Mouse (Mus musculus) intestine, embryonic 14.5 days (tissue): ENCODE data around the gene Smn1. TPM values are rescaled to one million over a fixed set of nuclear protein-coding genes. Genes with fewer than 3 reads are reported as not detected.

Experiments used
- ATAC-seq: fragments of 200-750 bp; cut with Nextera tagmentation; replicated peaks from 2 replicates; pipeline ENCODE4 v1.8.0; 2017; ENCODE audit warnings: low read depth, moderate number of reproducible peaks, moderate TSS enrichment, moderate library complexity; ENCODE audit not compliant: low FRiP score, low TSS enrichment
- DNase-seq: peaks from one replicate; pipeline ENCODE4 v3.0.0-alpha.2; 2018; ENCODE audit warnings: low spot score
- H3K27ac ChIP-seq: fragments of 300-500 bp; sonication (generic); 2 replicates; pipeline ENCODE4 v1.5.1; 2014; ENCODE audit warnings: low read depth, mild to moderate bottlenecking, control low read depth
- H3K27me3 ChIP-seq: fragments of 300-500 bp; sonication (generic); replicated peaks from 2 replicates; pipeline ENCODE4 v1.6.1; 2014; ENCODE audit warnings: low read length, control low read depth; ENCODE audit not compliant: control insufficient read depth, insufficient read depth
- H3K36me3 ChIP-seq: fragments of 300-500 bp; sonication (generic); 2 replicates; pipeline ENCODE4 v1.6.1; 2014; ENCODE audit warnings: low read length, control low read depth; ENCODE audit not compliant: control insufficient read depth, insufficient read depth
- H3K4me1 ChIP-seq: fragments of 300-500 bp; sonication (generic); replicated peaks from 2 replicates; pipeline ENCODE4 v1.6.1; 2014; ENCODE audit warnings: low read length, control low read depth, mixed read lengths; ENCODE audit not compliant: control insufficient read depth, insufficient read depth
- H3K4me2 ChIP-seq: fragments of 300-500 bp; sonication (generic); 2 replicates; pipeline ENCODE4 v1.6.1; 2014; ENCODE audit warnings: low read length
- H3K4me3 ChIP-seq: fragments of 300-500 bp; sonication (generic); 2 replicates; pipeline ENCODE4 v1.5.1; 2014; ENCODE audit warnings: low read depth, low read length, control low read depth, mixed read lengths
- H3K9ac ChIP-seq: fragments of 300-500 bp; sonication (generic); 2 replicates; pipeline ENCODE4 v1.6.1; 2014; ENCODE audit warnings: mild to moderate bottlenecking, low read length
- H3K9me3 ChIP-seq: fragments of 300-500 bp; sonication (generic); 2 replicates; pipeline ENCODE4 v1.6.1; 2016; ENCODE audit warnings: low read length, control low read depth; ENCODE audit not compliant: control insufficient read depth
- WGBS: fragments of 180-500 bp; shearing (Covaris S2); extraction: QIAGEN DNeasy Blood & Tissue Kit; methylation state at CpG from one replicate; pipeline ENCODE4 v1.1.7; 2014; 5-methylcytosine and 5-hydroxymethylcytosine counted together
- polyA plus RNA-seq: library from polyadenylated mRNA; unstranded; fragments of >200 nt; fragmentation: Nextera tagmentation; extraction: Ambion mirVana; gene quantifications from 2 replicates; pipeline ENCODE4 v1.2.1, GENCODE M21; 2014

Gene Smn1
- polyA plus RNA-seq: 68.3 and 69.3 TPM in 2 replicates

DNA sequence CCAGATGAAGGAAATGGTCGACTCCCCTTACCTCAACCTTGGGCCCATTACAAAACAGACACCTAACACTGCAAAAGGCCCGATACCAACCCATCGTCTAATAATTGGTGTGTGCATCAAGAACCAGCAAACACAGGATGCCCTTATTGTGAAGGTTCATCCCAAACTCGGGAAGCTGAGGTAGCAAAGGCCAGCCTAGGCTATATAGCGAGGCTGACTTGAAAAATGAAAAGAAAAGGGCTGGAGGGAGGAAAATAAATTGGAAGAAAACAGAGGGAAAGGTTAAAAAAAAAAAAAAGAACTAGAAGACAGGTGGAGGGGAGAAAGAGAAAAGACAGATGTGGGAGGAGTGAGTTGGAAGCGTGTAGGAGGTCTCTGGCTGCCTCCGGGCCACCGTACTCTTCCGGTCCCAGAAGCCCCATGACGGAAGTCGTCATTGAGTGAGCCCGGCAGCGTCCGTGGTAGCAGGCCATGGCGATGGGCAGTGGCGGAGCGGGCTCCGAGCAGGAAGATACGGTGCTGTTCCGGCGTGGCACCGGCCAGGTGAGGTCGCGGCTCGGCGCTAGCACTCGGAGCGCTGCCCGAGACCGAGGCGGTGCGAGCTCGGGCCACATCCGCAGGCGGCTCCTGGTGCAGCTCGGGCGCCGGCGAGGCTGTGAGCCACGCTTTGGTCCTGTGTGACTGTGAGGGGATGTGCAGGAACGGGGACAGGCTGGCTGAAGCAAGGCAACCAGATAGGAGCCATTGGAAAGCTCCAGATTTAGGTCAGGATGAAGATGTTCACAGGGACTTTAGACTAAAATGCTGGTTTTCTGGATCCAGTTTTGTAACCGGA, at the start of gene Smn1:
TSS of gene Smn1 (plus strand) at position 430 of the 835 bp plus-strand sequence.
- Histone ChIP-seq H3K36me3 (peaks cover 30% of the 10 kb centered on the region), H3K9ac (peak within 1 kb of the TSS; percentile 89), H3K4me1 (peaks cover 10% of the 10 kb centered on the region), H3K27me3 (no peaks in the 10 kb centered on the region), H3K9me3 (no peaks in the 10 kb centered on the region), H3K4me2 (peak within 1 kb of the TSS; percentile 90), H3K4me3 (peak within 1 kb of the TSS; percentile 100), H3K27ac (no peak within 1 kb of the TSS; the same call in 1 of the 2 replicates)
- 5% methylated on average over 42 of the region's 42 CpGs for WGBS
- ATAC-seq (peak; percentile 97), DNase-seq (peak; percentile 88)

DNA sequence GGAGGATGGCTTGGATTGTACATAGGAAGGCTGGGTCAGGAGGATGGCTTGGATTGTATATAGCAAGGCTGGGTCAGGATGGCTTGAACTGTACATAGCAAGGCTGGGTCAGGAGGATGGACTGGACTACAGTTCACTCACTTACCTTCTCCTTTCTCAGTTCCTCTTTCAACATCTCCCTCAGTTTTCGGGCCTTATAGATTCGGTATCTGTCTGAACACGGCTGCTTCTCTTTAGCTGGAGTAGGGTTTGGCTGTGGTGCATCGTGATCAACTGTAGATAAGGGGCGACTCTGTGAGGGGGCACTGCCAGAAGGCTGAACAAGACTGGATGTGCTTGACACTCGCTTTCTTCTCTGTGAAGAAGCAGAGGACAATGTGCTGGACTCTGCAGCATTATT, 25.8 kb upstream of the Smn1 start:
- 89% methylated on average over 6 of the region's 6 CpGs for WGBS

DNA sequence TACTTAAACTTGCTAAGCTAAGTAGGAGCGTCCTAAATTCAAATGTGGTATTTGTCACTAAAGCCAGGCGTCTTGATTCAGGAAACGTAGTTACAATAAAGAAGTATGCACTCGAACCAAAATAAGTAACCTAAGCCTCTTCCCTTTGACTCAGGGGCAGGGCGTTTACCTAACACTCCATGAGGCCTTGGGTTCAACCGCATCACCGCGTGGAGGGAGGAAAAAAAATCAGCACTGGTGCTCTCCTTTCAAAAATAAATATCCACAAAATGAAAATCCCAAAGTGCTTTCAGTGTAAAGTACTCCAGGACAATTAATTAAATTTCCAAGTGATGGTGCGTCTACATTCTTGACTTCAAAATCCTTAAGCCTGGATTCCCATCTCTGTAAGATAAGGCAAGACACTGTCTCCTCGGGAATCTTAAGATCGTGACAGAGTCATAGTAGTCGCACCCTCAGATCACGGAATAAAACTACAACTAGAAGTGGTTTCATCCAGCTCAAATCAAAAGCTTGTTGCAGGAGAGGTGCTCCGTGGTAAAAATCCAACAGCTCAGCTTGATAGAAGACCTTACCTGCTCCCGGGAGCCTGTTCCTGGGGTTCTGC, 21.5 kb upstream of the Smn1 start:
- WGBS: 4% methylated on average over 15 of the region's 15 CpGs
- peak overlapping the region; percentile 91 for H3K4me2 ChIP-seq
- no peaks in the 10 kb centered on the region for H3K9me3 ChIP-seq
- ATAC-seq (no peak), DNase-seq (no peak)
- peaks cover 12% of the 10 kb centered on the region for H3K4me1 ChIP-seq
- peak overlapping the region; percentile 95 for H3K4me3 ChIP-seq
- H3K36me3 ChIP-seq: peaks cover 9% of the 10 kb centered on the region
- no peaks in the 10 kb centered on the region for H3K27me3 ChIP-seq
- H3K27ac ChIP-seq: peak overlapping the region; percentile 66
- H3K9ac ChIP-seq: peak overlapping the region; percentile 82

More for the DNA sequence above, 25.8 kb upstream of the Smn1 start:
- no peak overlapping the region for H3K4me2 ChIP-seq
- H3K27ac ChIP-seq: no peak overlapping the region
- DNase-seq: no peak
- no peaks in the 10 kb centered on the region for H3K27me3 ChIP-seq
- peaks cover 49% of the 10 kb centered on the region for H3K36me3 ChIP-seq
- H3K4me3 ChIP-seq: no peak overlapping the region
- no peak overlapping the region for H3K9ac ChIP-seq
- H3K4me1 ChIP-seq: peaks cover 10% of the 10 kb centered on the region
- H3K9me3 ChIP-seq: no peaks in the 10 kb centered on the region
- ATAC-seq: no peak

DNA sequence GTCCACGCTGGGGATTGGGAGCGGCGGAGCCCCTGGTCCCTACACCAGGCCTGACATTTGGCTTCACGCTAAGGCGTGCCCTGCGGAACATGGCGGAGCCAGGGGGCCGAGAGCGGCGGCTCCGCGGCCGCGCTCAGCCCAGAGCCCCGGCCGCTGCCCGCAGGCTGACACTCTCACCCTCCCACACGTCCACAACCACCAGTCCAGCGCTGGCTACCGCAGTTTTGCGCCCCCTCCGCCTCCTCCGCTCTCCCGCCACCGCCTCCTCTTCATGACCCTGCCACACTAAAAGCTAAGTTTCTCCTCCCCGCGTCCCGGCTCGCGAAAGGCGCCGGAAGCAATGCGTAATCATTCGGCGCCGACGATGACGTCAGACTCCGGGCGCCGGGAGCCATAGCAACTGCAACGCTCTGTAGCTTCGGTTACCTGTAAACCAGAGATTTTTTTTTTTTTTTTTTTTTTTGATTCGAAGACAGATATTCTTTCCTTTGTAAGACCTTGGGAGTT, 20.9 kb upstream of the Smn1 start, which contains the start of gene Bdp1:
TSS of gene Bdp1 (minus strand) at position 323 of the 507 bp plus-strand sequence.
- Histone ChIP-seq H3K9ac (peak within 1 kb of the TSS; percentile 82), H3K27ac (peak within 1 kb of the TSS; percentile 66), H3K4me1 (peaks cover 15% of the 10 kb centered on the region), H3K9me3 (no peaks in the 10 kb centered on the region), H3K4me2 (peak within 1 kb of the TSS; percentile 91), H3K36me3 (peaks cover 3% of the 10 kb centered on the region), H3K4me3 (peak within 1 kb of the TSS; percentile 95), H3K27me3 (no peaks in the 10 kb centered on the region)
- ATAC-seq (peak; percentile 73), DNase-seq (peak; percentile 99)
- WGBS: under 1% methylated on average over 40 of the region's 44 CpGs

DNA sequence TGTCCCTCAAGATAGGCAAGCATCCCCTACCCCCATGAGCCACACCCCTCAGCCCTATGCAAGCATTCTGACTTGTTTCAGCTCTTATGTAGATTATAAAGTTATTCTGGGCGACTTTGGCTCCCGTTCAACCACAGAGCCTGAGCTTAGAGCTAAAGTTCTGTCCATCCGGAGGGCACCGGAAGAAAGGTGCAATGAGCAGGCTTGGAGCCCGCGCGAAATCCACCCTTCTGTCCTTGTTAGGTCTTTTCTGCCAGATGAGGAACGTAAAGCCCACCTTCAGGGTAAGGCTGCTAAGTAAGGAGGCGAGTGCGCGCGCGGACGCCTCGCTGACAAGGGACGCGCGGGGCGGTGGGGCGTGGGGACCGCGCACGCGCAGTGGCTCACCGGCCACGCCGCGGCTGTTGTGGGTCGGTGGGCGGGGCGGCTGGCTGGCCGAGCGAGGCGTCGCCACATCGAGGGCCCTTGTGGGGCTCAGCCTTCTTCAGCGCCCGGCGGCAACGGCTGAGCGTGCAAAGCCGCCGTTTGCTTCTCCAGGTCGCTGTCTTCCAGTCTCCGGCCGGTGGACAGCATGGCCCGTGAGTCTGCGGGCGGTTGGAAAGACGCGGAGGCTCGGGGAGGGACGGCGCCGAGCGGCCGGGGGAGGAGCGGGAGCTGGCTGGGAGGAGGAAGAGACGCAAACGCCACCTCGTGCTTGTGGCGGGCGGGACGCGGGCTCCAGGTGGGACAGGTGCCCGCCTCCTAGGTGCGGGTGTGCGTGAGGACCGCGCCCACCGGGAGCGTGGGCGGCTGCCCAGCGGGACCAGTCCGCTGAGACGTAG, 16.8 kb upstream of the Smn1 start, which contains the start of gene Serf1:
TSS of gene Serf1 (plus strand) at position 361 of the 821 bp plus-strand sequence.
- Histone ChIP-seq H3K4me1 (peaks cover 10% of the 10 kb centered on the region), H3K4me3 (peak within 1 kb of the TSS; percentile 76), H3K4me2 (peak within 1 kb of the TSS; percentile 79), H3K27me3 (no peaks in the 10 kb centered on the region), H3K9ac (peak within 1 kb of the TSS; percentile 66), H3K27ac (peak within 1 kb of the TSS; percentile 57; the same call in 1 of the 2 replicates), H3K36me3 (peaks cover 5% of the 10 kb centered on the region; the same call in 1 of the 2 replicates), H3K9me3 (no peaks in the 10 kb centered on the region)
- DNase-seq: peak; percentile 90
- peak; percentile 73 for ATAC-seq
- under 1% methylated on average over 75 of the region's 76 CpGs for WGBS

DNA sequence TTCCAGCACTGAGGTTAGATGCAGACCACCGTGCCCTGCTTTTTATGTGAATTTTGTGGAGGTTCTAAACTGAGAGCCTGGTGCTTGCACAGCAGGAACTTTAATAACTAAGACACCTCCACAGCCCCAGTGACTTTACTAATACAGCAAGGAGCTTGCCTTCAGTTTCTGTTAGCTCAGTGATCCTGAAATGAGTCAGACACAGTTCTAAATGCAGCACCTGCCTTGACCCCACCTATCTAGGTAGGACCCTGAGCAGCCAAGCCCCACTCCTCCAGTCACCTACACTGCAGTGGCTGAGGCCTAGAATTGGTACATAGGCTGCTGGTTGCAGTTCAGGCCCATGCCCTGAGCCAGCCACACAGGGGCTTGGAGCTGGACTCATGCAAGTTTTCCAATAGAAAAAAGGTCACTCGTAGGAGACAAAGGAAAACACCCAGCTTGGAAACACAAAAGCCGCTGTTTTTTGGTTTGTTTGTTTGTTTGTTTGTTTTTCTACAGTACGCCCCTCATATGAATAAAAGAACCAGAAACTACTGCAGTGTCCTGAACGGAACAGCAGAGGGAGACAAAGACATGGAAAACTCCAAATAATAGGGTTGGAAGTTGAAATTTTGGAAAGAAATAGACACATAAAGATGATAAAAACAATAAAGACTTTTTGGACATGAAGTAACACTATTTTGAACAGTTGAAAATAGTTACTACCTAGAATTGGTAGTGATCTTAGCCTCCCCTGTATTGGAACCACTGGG, 12.3 kb upstream of the Smn1 start:
- Histone ChIP-seq H3K27me3 (no peaks in the 10 kb centered on the region), H3K4me1 (peaks cover 7% of the 10 kb centered on the region; the same call in 1 of the 2 replicates), H3K27ac (no peak overlapping the region), H3K36me3 (peaks cover 32% of the 10 kb centered on the region), H3K9me3 (no peaks in the 10 kb centered on the region), H3K4me2 (no peak overlapping the region), H3K9ac (no peak overlapping the region), H3K4me3 (no peak overlapping the region)
- DNase-seq (peak; percentile 50), ATAC-seq (no peak)
- 40% methylated on average over 5 of the region's 5 CpGs for WGBS

- H3K36me3 ChIP-seq: peaks cover 25% of the 10 kb centered on the region
- no peak overlapping the region for H3K9ac ChIP-seq
- DNase-seq (no peak), ATAC-seq (no peak)
- H3K9me3 ChIP-seq: no peaks in the 10 kb centered on the region
- no peaks in the 10 kb centered on the region for H3K27me3 ChIP-seq
- peak overlapping the region; percentile 90 for H3K4me2 ChIP-seq
- H3K4me3 ChIP-seq: peak overlapping the region; percentile 100
- 85% methylated on average over 3 of the region's 3 CpGs for whole genome bisulfite sequencing
- no peak overlapping the region for H3K27ac ChIP-seq
- H3K4me1 ChIP-seq: peaks cover 10% of the 10 kb centered on the region
These were observed 682 bp upstream of the Smn1 start for GRCm38 (mm10) chr13:100123970-100124369.
